Mouse (Mus musculus) megakaryocyte, embryonic 14.5 days (primary cell): ENCODE results near the gene Phc3.

Source experiments
- FLI1 ChIP-seq: IDR thresholded peaks from 2 replicates; pipeline ENCODE4 v1.6.1; 2012; ENCODE audit warnings: low read length, inconsistent platforms, mixed read lengths
- GATA1 ChIP-seq: IDR thresholded peaks from 3 replicates; pipeline ENCODE4 v1.6.1; 2012; ENCODE audit warnings: mixed read lengths, low read length, inconsistent platforms, borderline replicate concordance

DNA sequence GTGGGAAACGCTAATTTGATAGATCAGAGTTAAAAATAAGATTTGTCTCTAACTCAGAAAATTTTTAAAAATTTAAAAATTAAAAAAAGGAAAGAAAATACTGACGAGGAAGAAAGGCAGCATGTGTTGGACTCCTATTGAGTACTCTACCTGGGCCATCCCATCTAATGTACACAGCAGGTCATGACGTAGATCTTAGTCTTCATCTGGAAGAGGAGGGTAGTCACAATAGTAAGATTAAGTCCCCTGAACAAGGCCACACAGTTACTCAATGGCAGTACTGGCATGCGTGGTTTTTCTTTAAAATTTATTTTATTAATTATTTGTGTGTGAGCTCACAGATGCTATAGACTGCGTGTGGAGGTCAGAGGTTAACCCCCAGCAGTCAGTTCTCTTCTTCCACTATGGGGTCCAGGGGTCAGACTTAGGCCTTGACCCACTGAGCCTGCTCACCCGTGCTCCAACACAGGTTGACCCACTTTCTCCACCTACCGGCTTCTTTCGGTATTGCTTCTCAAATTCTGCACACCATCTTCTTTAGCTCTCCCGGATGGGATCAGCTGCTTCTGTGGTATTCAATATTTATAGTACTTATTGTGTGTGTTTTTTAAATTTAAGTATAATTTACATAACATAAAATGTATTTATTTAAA, 6.0 kb upstream of the Phc3 start:
- TF ChIP-seq FLI1 (no peak), GATA1 (no peak)
